Mouse (Mus musculus): ENCODE data around the gene Wnt3a.

DNA sequence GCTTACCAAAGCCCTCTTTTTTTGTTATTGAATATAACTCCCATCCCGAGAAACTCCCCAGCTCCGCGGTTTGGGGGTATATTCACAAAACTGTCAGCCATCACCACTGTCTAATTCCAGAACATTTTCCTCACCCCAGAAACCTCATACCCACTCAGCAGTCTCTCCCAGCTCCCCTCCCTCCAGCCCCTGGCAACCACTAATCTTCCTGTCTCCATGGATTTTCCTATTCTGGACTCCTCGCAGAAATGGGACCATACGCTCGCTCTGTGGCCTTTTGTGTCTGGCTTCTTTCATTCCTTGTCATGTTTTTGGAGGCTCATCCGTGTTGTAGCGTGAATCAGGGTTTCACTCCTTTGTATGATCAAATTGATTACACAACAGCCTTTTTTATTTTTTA, 19.4 kb upstream of the Wnt3a start:
- TF ChIP-seq CTCF (IDR thresholded peaks at IDR 0.05) (no peak), EP300 (IDR thresholded peaks at IDR 0.05) (no peak)

All from lung, postnatal 0 days (tissue).